Mouse (Mus musculus) limb, embryonic 10.5 days (tissue): ENCODE measurements at regions not wholly inside any gene's neighbourhood (a gene's known extent, or its start where the extent isn't known, plus 50 kb on each side); places are given as distances from the start of the nearest gene placed in this dataset.

ENCODE experiments used
- DNase-seq: peaks from one replicate; pipeline ENCODE4 v3.0.0-alpha.2; 2017; ENCODE audit warnings: low spot score
- H3K27ac ChIP-seq: fragments of 300-500 bp; sonication (generic); 2 replicates; pipeline ENCODE4 v1.5.1; 2016; ENCODE audit warnings: mild to moderate bottlenecking
- H3K27me3 ChIP-seq: fragments of 300-500 bp; sonication (generic); 2 replicates; pipeline ENCODE4 v1.6.1; 2016; ENCODE audit warnings: low read depth, mild to moderate bottlenecking; ENCODE audit not compliant: poor library complexity, severe bottlenecking
- H3K36me3 ChIP-seq: fragments of 300-500 bp; sonication (generic); 2 replicates; pipeline ENCODE4 v1.6.1; 2016; ENCODE audit warnings: mild to moderate bottlenecking, moderate library complexity
- H3K4me1 ChIP-seq: fragments of 300-500 bp; sonication (generic); 2 replicates; pipeline ENCODE4 v1.6.1; 2016
- H3K4me3 ChIP-seq: fragments of 300-500 bp; sonication (generic); 2 replicates; pipeline ENCODE4 v1.5.1; 2016; ENCODE audit warnings: mild to moderate bottlenecking, moderate library complexity
- H3K9me3 ChIP-seq: fragments of 300-500 bp; sonication (generic); replicated peaks from 2 replicates; pipeline ENCODE4 v1.6.1; 2016; ENCODE audit warnings: mild to moderate bottlenecking
- WGBS: fragments of 180-500 bp; shearing (Covaris S2); methylation state at CpG from one replicate; pipeline ENCODE4 v1.1.7; 2016; 5-methylcytosine and 5-hydroxymethylcytosine counted together

- Histone ChIP-seq H3K27ac (no peak overlapping the region), H3K4me3 (no peak overlapping the region), H3K27me3 (no peaks in the 10 kb centered on the region), H3K36me3 (no peaks in the 10 kb centered on the region), H3K4me1 (no peaks in the 10 kb centered on the region), H3K9me3 (no peaks in the 10 kb centered on the region)
- 90% methylated on average over 3 of the region's 3 CpGs for WGBS
- no peak for DNase-seq
These were observed 300.0 kb downstream of the Emp1 start for GRCm38 (mm10) chr6:135662386-135662785.

- Histone ChIP-seq H3K4me3 (no peak overlapping the region), H3K9me3 (no peaks in the 10 kb centered on the region), H3K36me3 (no peaks in the 10 kb centered on the region), H3K27ac (no peak overlapping the region), H3K4me1 (no peaks in the 10 kb centered on the region), H3K27me3 (no peaks in the 10 kb centered on the region)
- DNase-seq: no peak
- 83% methylated on average over 4 of the region's 4 CpGs for WGBS
These were observed 300.6 kb downstream of the Emp1 start for GRCm38 (mm10) chr6:135662801-135663537.
